Mouse (Mus musculus) intestine, embryonic 16.5 days (tissue): ENCODE results near the gene Olfr63. TPM values are rescaled to one million over a fixed set of nuclear protein-coding genes. Genes with fewer than 3 reads are reported as not detected.
A peak's percentile ranks its signal among the peaks of the same experiment; 100 is the strongest.
"Not testable (repeated sequence)": the region's sequence is repeated elsewhere in the genome, so short reads cannot be mapped to it uniquely, and the experiment has no call there.

Experiments used
- ATAC-seq: fragments of 200-750 bp; cut with Nextera tagmentation; 2 replicates; pipeline ENCODE4 v1.8.0; 2017; ENCODE audit warnings: moderate TSS enrichment, moderate library complexity
- H3K27ac ChIP-seq: fragments of 300-500 bp; sonication (generic); 2 replicates; pipeline ENCODE4 v1.5.1; 2014; ENCODE audit warnings: mild to moderate bottlenecking, low read length
- H3K27me3 ChIP-seq: fragments of 300-500 bp; sonication (generic); replicated peaks from 2 replicates; pipeline ENCODE4 v1.6.1; 2014; ENCODE audit warnings: low read length, control low read depth, mixed read lengths; ENCODE audit not compliant: control insufficient read depth, insufficient read depth
- H3K36me3 ChIP-seq: fragments of 300-500 bp; sonication (generic); 2 replicates; pipeline ENCODE4 v1.6.1; 2014; ENCODE audit warnings: low read length, control low read depth; ENCODE audit not compliant: control insufficient read depth, insufficient read depth
- H3K4me1 ChIP-seq: fragments of 300-500 bp; sonication (generic); 2 replicates; pipeline ENCODE4 v1.6.1; 2014; ENCODE audit warnings: low read length, control low read depth, mixed read lengths; ENCODE audit not compliant: control insufficient read depth, insufficient read depth
- H3K4me2 ChIP-seq: fragments of 300-500 bp; sonication (generic); 2 replicates; pipeline ENCODE4 v1.6.1; 2014; ENCODE audit warnings: low read depth, low read length, control low read depth
- H3K4me3 ChIP-seq: fragments of 300-500 bp; sonication (generic); 2 replicates; pipeline ENCODE4 v1.5.1; 2014; ENCODE audit warnings: mild to moderate bottlenecking, low read length
- H3K9ac ChIP-seq: fragments of 300-500 bp; sonication (generic); 2 replicates; pipeline ENCODE4 v1.6.1; 2014; ENCODE audit warnings: low read depth, low read length
- H3K9me3 ChIP-seq: fragments of 300-500 bp; sonication (generic); 2 replicates; pipeline ENCODE4 v1.6.1; 2016; ENCODE audit warnings: low read length, control low read depth; ENCODE audit not compliant: control insufficient read depth
- WGBS: fragments of 180-500 bp; shearing (Covaris S2); extraction: QIAGEN DNeasy Blood & Tissue Kit; methylation state at CpG from one replicate; pipeline ENCODE4 v1.1.7; 2014; 5-methylcytosine and 5-hydroxymethylcytosine counted together
- polyA plus RNA-seq: library from polyadenylated mRNA; unstranded; fragments of >200 nt; fragmentation: Nextera tagmentation; extraction: Ambion mirVana; gene quantifications from 2 replicates; pipeline ENCODE4 v1.2.1, GENCODE M21; 2015

The Olfr63 gene
- polyA plus RNA-seq: not detected in 2 replicates

- H3K9me3 ChIP-seq: no peaks in the 10 kb centered on the region
- no peak within 1 kb of the TSS for H3K4me2 ChIP-seq
- WGBS: 73% methylated on average over 1 of the region's 1 CpGs
- ATAC-seq: no peak
- H3K4me3 ChIP-seq: no peak within 1 kb of the TSS
- no peaks in the 10 kb centered on the region for H3K36me3 ChIP-seq
- no peaks in the 10 kb centered on the region for H3K27me3 ChIP-seq
- H3K9ac ChIP-seq: no peak within 1 kb of the TSS
- H3K4me1 ChIP-seq: no peaks in the 10 kb centered on the region
- no peak within 1 kb of the TSS for H3K27ac ChIP-seq
Measured at GRCm38 (mm10) chr17:33264376-33264775, at the start of gene Olfr63. TSS of gene Olfr63 (plus strand) at chr17:33264676.

- no peaks in the 10 kb centered on the region for H3K4me1 ChIP-seq
- H3K4me3 ChIP-seq: no peak within 1 kb of the TSS
- H3K36me3 ChIP-seq: no peaks in the 10 kb centered on the region
- WGBS: 81% methylated on average over 2 of the region's 2 CpGs
- no peak within 1 kb of the TSS for H3K9ac ChIP-seq
- no peaks in the 10 kb centered on the region for H3K27me3 ChIP-seq
- no peaks in the 10 kb centered on the region for H3K9me3 ChIP-seq
- no peak for ATAC-seq
- no peak within 1 kb of the TSS for H3K27ac ChIP-seq
- H3K4me2 ChIP-seq: no peak within 1 kb of the TSS
Measured at GRCm38 (mm10) chr17:33221590-33221989, 42.9 kb upstream of the Olfr63 start, which contains the start of gene Olfr1564. TSS of gene Olfr1564 (minus strand) at chr17:33221690.

GRCm38 (mm10) chr17:33236646-33237045 lies 27.8 kb upstream of the Olfr63 start:
- not testable (repeated sequence) for H3K4me2 ChIP-seq, H3K27me3 ChIP-seq, H3K4me3 ChIP-seq, H3K9me3 ChIP-seq, ATAC-seq, H3K27ac ChIP-seq, H3K36me3 ChIP-seq, H3K9ac ChIP-seq, H3K4me1 ChIP-seq
- WGBS: 93% methylated on average over 1 of the region's 1 CpGs

- H3K27me3 ChIP-seq, H3K4me3 ChIP-seq, H3K36me3 ChIP-seq, H3K4me2 ChIP-seq, H3K4me1 ChIP-seq, H3K9me3 ChIP-seq, H3K27ac ChIP-seq, H3K9ac ChIP-seq: not testable (repeated sequence)
- WGBS: 33% methylated on average over 1 of the region's 34 CpGs
- ATAC-seq: peak; percentile 100
Measured at GRCm38 (mm10) chr17:33254530-33255318, 9.8 kb upstream of the Olfr63 start, which contains the start of gene Zfp955a. TSS of gene Zfp955a (minus strand) at chr17:33255145.

- not testable (repeated sequence) for H3K4me1 ChIP-seq, H3K27ac ChIP-seq, H3K9ac ChIP-seq, H3K27me3 ChIP-seq, H3K9me3 ChIP-seq, H3K4me2 ChIP-seq, H3K4me3 ChIP-seq, H3K36me3 ChIP-seq
- no CpG with 5 or more reads among the region's 2 CpGs for WGBS
- ATAC-seq: peak; percentile 22; the same call in 1 of the 2 replicates
Measured at GRCm38 (mm10) chr17:33255319-33255657, 9.2 kb upstream of the Olfr63 start.

GRCm38 (mm10) chr17:33268907-33269306 lies 4.4 kb downstream of the Olfr63 start:
- WGBS: 85% methylated on average over 9 of the region's 9 CpGs
- H3K4me3 ChIP-seq: no peak overlapping the region

GRCm38 (mm10) chr17:33289039-33289875 lies 24.8 kb downstream of the Olfr63 start, which contains the start of gene Zfp955b:
TSS of gene Zfp955b (plus strand) at chr17:33289544.
- WGBS: no CpG with 5 or more reads among the region's 25 CpGs
- ATAC-seq: peak; percentile 100
- not testable (repeated sequence) for H3K4me3 ChIP-seq, H3K9ac ChIP-seq, H3K9me3 ChIP-seq, H3K27ac ChIP-seq, H3K4me1 ChIP-seq, H3K4me2 ChIP-seq, H3K36me3 ChIP-seq, H3K27me3 ChIP-seq

More at GRCm38 (mm10) chr17:33268907-33269306, 4.4 kb downstream of the Olfr63 start:
- Histone ChIP-seq H3K9me3 (no peaks in the 10 kb centered on the region), H3K4me2 (no peak overlapping the region), H3K4me1 (no peaks in the 10 kb centered on the region), H3K27me3 (no peaks in the 10 kb centered on the region), H3K27ac (no peak overlapping the region), H3K9ac (no peak overlapping the region), H3K36me3 (no peaks in the 10 kb centered on the region)
- ATAC-seq: no peak

- H3K4me1 ChIP-seq, H3K27ac ChIP-seq, H3K36me3 ChIP-seq, H3K27me3 ChIP-seq, H3K9me3 ChIP-seq, H3K9ac ChIP-seq, H3K4me2 ChIP-seq, H3K4me3 ChIP-seq: not testable (repeated sequence)
- WGBS: no CpG with 5 or more reads among the region's 9 CpGs
- ATAC-seq: peak; percentile 83
Measured at GRCm38 (mm10) chr17:33289876-33290149, 25.3 kb downstream of the Olfr63 start.
